Mouse (Mus musculus): ENCODE results near the gene Agap1. TPM values are rescaled to one million over a fixed set of nuclear protein-coding genes. Genes with fewer than 3 reads are reported as not detected.

Gene Agap1
- total and polyA plus RNA-seq, 2 experiments from 2014 or later = 40.1 to 108 TPM

GRCm38 (mm10) chr1:89689544-89690212, 235.1 kb downstream of the Agap1 start:
- Histone ChIP-seq H3K27me3 (ENCODE audit: insufficient read depth, low read length) (peaks cover 15% of the 10 kb centered on the region), H3K4me2 (ENCODE audit: low read depth) (no peak overlapping the region), H3K4me3 (ENCODE audit: low read depth, low read length) (no peak overlapping the region), H3K9me3 (ENCODE audit: low read length) (no peaks in the 10 kb centered on the region), H3K9ac (no peak overlapping the region), H3K4me1 (ENCODE audit: insufficient read depth) (0 out of 2 replicates have a peak, but pooled peaks cover 11% of the 10 kb centered on the region), H3K27ac (ENCODE audit: low read depth, low read length) (no peak overlapping the region), H3K36me3 (ENCODE audit: insufficient read depth) (peaks cover 23% of the 10 kb centered on the region)
- peak; percentile 65 for DNase-seq
- ATAC-seq = peak; percentile 69
- WGBS = 37% methylated on average over 22 of the region's 22 CpGs
- no peak for TF ChIP-seq CTCF (IDR thresholded peaks at IDR 0.05; ENCODE audit: low read depth)

GRCm38 (mm10) chr1:89691096-89691495, 236.5 kb downstream of the Agap1 start:
- peaks cover 15% of the 10 kb centered on the region for H3K27me3 ChIP-seq (ENCODE audit: insufficient read depth, low read length)
- no peak for ATAC-seq
- DNase-seq = no peak
- WGBS = 35% methylated on average over 1 of the region's 1 CpGs
- H3K36me3 ChIP-seq (ENCODE audit: insufficient read depth) = peaks cover 12% of the 10 kb centered on the region
- H3K4me3 ChIP-seq (ENCODE audit: low read depth, low read length) = no peak overlapping the region
- H3K27ac ChIP-seq (ENCODE audit: low read depth, low read length) = no peak overlapping the region
- TF ChIP-seq CTCF (IDR thresholded peaks at IDR 0.05; ENCODE audit: low read depth) = no peak
- no peaks in the 10 kb centered on the region for H3K9me3 ChIP-seq (ENCODE audit: low read length)
- no peak overlapping the region for H3K4me2 ChIP-seq (ENCODE audit: low read depth)
- H3K9ac ChIP-seq = no peak overlapping the region
- 0 out of 2 replicates have a peak, but pooled peaks cover 11% of the 10 kb centered on the region for H3K4me1 ChIP-seq (ENCODE audit: insufficient read depth)

GRCm38 (mm10) chr1:89692420-89692819, 237.8 kb downstream of the Agap1 start:
- no peak overlapping the region for H3K4me2 ChIP-seq (ENCODE audit: low read depth)
- TF ChIP-seq CTCF (IDR thresholded peaks at IDR 0.05; ENCODE audit: low read depth) = no peak
- 0 out of 2 replicates have a peak, but pooled peaks cover 11% of the 10 kb centered on the region for H3K4me1 ChIP-seq (ENCODE audit: insufficient read depth)
- WGBS = 98% methylated on average over 12 of the region's 12 CpGs
- H3K27ac ChIP-seq (ENCODE audit: low read depth, low read length) = no peak overlapping the region
- ATAC-seq = no peak
- no peak overlapping the region for H3K9ac ChIP-seq
- no peak overlapping the region for H3K4me3 ChIP-seq (ENCODE audit: low read depth, low read length)
- peaks cover 22% of the 10 kb centered on the region for H3K27me3 ChIP-seq (ENCODE audit: insufficient read depth, low read length)
- DNase-seq = no peak
- H3K36me3 ChIP-seq (ENCODE audit: insufficient read depth) = peaks cover 4% of the 10 kb centered on the region; the same call in 1 of the 2 replicates
- H3K9me3 ChIP-seq (ENCODE audit: low read length) = no peaks in the 10 kb centered on the region

- no peak for DNase-seq
- 94% methylated on average over 5 of the region's 5 CpGs for WGBS
- TF ChIP-seq CTCF (IDR thresholded peaks at IDR 0.05; ENCODE audit: low read depth) = no peak
- peaks cover 22% of the 10 kb centered on the region for H3K27me3 ChIP-seq (ENCODE audit: insufficient read depth, low read length)
- no peak for ATAC-seq
- H3K4me3 ChIP-seq (ENCODE audit: low read depth, low read length) = no peak overlapping the region
- H3K27ac ChIP-seq (ENCODE audit: low read depth, low read length) = no peak overlapping the region
- H3K4me1 ChIP-seq (ENCODE audit: insufficient read depth) = 0 out of 2 replicates have a peak, but pooled peaks cover 11% of the 10 kb centered on the region
- no peak overlapping the region for H3K4me2 ChIP-seq (ENCODE audit: low read depth)
- H3K9me3 ChIP-seq (ENCODE audit: low read length) = no peaks in the 10 kb centered on the region
- no peak overlapping the region for H3K9ac ChIP-seq
- H3K36me3 ChIP-seq (ENCODE audit: insufficient read depth) = peaks cover 4% of the 10 kb centered on the region; the same call in 1 of the 2 replicates
Measured at GRCm38 (mm10) chr1:89694916-89695315, 240.3 kb downstream of the Agap1 start.

DNA sequence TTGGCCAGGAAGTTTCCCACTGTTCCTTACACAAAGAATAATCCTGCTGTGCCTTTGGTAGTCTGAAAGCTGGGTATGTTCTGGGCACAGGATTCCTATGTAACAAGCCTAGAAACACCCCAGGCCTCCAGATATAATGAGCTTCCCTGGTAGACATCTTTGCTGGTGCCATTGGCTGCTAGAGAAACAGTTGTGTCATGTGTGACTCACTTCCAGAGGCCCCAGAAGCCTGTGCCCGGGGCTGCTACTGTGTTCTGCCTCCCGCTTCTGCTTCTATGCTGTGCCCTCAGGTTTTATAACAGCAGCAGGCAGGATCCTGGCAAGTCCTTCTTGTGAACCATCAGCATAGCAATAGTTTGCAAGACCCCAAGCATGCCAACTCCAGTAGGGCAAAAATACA, 242.6 kb downstream of the Agap1 start:
- Histone ChIP-seq H3K27ac (ENCODE audit: low read depth, low read length) (no peak overlapping the region), H3K4me3 (ENCODE audit: low read depth, low read length) (no peak overlapping the region), H3K9ac (no peak overlapping the region), H3K4me1 (ENCODE audit: insufficient read depth) (0 out of 2 replicates have a peak, but pooled peaks cover 4% of the 10 kb centered on the region), H3K27me3 (ENCODE audit: insufficient read depth, low read length) (peaks cover 34% of the 10 kb centered on the region), H3K4me2 (ENCODE audit: low read depth) (no peak overlapping the region), H3K36me3 (ENCODE audit: insufficient read depth) (peaks cover 12% of the 10 kb centered on the region; the same call in 1 of the 2 replicates), H3K9me3 (ENCODE audit: low read length) (no peaks in the 10 kb centered on the region)
- WGBS = 63% methylated on average over 2 of the region's 2 CpGs
- TF ChIP-seq CTCF (IDR thresholded peaks at IDR 0.05; ENCODE audit: low read depth) = no peak
- DNase-seq (no peak), ATAC-seq (peak; percentile 48)

- 25% methylated on average over 9 of the region's 9 CpGs for WGBS
- TF ChIP-seq CTCF (IDR thresholded peaks at IDR 0.05; ENCODE audit: low read depth) = no peak
- no peak for ATAC-seq
- Histone ChIP-seq H3K9me3 (ENCODE audit: low read length) (no peaks in the 10 kb centered on the region), H3K27ac (ENCODE audit: low read depth, low read length) (no peak overlapping the region), H3K36me3 (ENCODE audit: insufficient read depth) (peaks cover 10% of the 10 kb centered on the region), H3K4me1 (ENCODE audit: insufficient read depth) (0 out of 2 replicates have a peak, but pooled peaks cover 4% of the 10 kb centered on the region), H3K9ac (no peak overlapping the region), H3K27me3 (ENCODE audit: insufficient read depth, low read length) (peaks cover 28% of the 10 kb centered on the region), H3K4me2 (ENCODE audit: low read depth) (no peak overlapping the region), H3K4me3 (ENCODE audit: low read depth, low read length) (no peak overlapping the region)
- no peak for DNase-seq
Measured at GRCm38 (mm10) chr1:89700166-89700565, 245.6 kb downstream of the Agap1 start.

DNA sequence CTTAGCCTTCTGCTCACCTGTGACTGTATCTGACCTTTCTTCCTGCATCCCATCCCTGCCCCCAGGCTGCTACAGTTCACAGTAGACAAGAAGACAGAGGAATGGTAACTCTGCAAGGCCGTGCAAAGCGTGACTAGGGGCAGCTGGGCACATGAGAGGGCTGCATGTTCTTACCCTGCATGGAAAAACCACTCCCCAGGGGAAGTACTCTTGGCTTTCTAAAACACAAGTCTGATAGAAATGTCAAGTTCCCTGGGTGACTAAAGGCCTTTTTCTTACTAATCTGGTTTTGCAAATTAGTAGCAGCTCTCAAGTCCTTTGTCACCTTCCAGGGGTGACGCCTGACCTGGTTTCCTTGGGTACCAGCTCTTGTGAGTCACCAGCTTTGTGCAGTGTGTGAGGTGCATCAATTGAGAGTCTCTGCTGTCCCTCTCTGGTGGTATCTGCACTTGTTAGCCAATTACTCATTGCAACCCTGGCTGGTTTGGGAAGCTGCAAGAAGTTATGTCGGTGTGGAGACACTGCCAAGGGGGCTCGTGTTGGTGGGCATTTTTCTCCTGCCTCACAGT, 246.6 kb downstream of the Agap1 start:
- Histone ChIP-seq H3K4me3 (ENCODE audit: low read depth, low read length) (no peak overlapping the region), H3K9ac (no peak overlapping the region), H3K4me2 (ENCODE audit: low read depth) (no peak overlapping the region), H3K27ac (ENCODE audit: low read depth, low read length) (no peak overlapping the region), H3K27me3 (ENCODE audit: insufficient read depth, low read length) (peaks cover 28% of the 10 kb centered on the region), H3K36me3 (ENCODE audit: insufficient read depth) (peaks cover 13% of the 10 kb centered on the region), H3K4me1 (ENCODE audit: insufficient read depth) (0 out of 2 replicates have a peak, but pooled peaks cover 4% of the 10 kb centered on the region), H3K9me3 (ENCODE audit: low read length) (no peaks in the 10 kb centered on the region)
- WGBS = 84% methylated on average over 5 of the region's 5 CpGs
- ATAC-seq (no peak), DNase-seq (no peak)
- TF ChIP-seq CTCF (IDR thresholded peaks at IDR 0.05; ENCODE audit: low read depth) = no peak

Data from forebrain, postnatal 0 days (tissue).